Mouse (Mus musculus): ENCODE measurements around the gene Mtus2. TPM values are rescaled to one million over a fixed set of nuclear protein-coding genes. Genes with fewer than 3 reads are reported as not detected.

Mtus2 gene
- total and polyA plus RNA-seq, 3 experiments: 0.08 TPM; not detected in 2

DNA sequence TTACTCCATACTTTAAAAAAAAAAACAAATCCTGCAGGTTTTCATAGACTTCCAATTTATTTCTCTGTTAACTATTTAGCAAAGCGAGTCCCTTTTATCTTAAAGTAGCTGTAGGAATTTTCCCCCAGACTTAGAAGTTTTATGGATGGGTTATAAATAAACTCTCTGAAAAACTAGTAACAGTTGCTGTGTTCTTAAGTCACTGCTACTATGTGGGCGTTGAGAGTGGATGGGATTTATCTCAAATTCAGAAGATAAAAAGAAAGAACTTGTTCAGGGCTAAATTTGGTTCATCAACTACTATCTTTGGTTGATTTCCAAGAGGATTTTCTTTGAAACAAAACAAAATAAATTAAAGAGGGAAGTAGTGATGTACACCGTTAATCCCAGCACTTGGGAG, 197.6 kb downstream of the Mtus2 start:
- Histone ChIP-seq H3K9ac (ENCODE audit: control insufficient read depth, low read depth, low read length, poor library complexity, severe bottlenecking) (no peak overlapping the region), H3K79me2 (ENCODE audit: control insufficient read depth, insufficient read depth, low read length, poor library complexity) (no peaks in the 10 kb centered on the region), H3K9me3 (replicated peaks; ENCODE audit: insufficient read depth, low read length) (no peaks in the 10 kb centered on the region; the same call in 1 of the 2 replicates)

DNA sequence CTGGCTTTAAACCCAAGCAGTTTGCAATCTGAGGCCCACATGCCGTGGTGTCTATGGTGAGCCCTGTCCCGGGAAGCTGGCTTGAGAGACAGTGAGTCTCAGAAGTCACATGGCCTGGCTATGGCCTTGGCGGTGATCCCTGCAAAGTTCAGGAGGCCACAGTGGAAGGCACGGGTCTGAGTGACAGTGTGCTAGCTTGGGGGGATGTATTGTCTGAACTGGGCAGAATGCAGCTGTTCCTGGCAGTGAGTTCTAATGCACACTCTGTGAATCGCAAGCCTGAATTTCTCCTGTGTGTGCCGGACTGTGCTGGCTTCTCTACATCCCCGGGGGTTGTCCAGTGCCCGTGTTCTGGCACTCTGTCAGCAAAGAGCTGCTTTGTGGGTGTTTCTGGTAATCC, 202.2 kb downstream of the Mtus2 start:
- Histone ChIP-seq H3K4me3 (ENCODE audit: control insufficient read depth in 1 of 2, insufficient read depth in 1 of 2, low read depth in 2 of 2, low read length in 2 of 2) (no peak overlapping the region), H3K4me1 (ENCODE audit: control insufficient read depth in 1 of 2, insufficient read depth in 2 of 2, low read length in 2 of 2) (no peaks in the 10 kb centered on the region), H3K9me3 (replicated peaks; ENCODE audit: insufficient read depth, low read length) (no peaks in the 10 kb centered on the region), H3K36me3 (ENCODE audit: control insufficient read depth in 1 of 2, insufficient read depth in 2 of 2, low read length in 2 of 2) (no peaks in the 10 kb centered on the region), H3K27me3 (ENCODE audit: control insufficient read depth in 1 of 2, insufficient read depth in 2 of 2, low read length in 2 of 2) (no peaks in the 10 kb centered on the region), H3K79me2 (ENCODE audit: control insufficient read depth, insufficient read depth, low read length, poor library complexity) (no peaks in the 10 kb centered on the region), H3K9ac (ENCODE audit: control insufficient read depth, low read depth, low read length, poor library complexity, severe bottlenecking) (no peak overlapping the region), H3K27ac (ENCODE audit: control insufficient read depth, low read depth, low read length) (no peak overlapping the region)
- TF ChIP-seq USF2 (IDR thresholded peaks at IDR 0.05; ENCODE audit: borderline replicate concordance in 1 of 2, insufficient read depth in 1 of 2, low read depth in 1 of 2, low read length in 2 of 2) (no peak), SMC3 (IDR thresholded peaks at IDR 0.05; ENCODE audit: low read depth, low read length) (no peak), EP300 (IDR thresholded peaks at IDR 0.05; ENCODE audit: low read depth in 1 of 2, low read length in 2 of 2) (no peak), POLR2A (IDR thresholded peaks at IDR 0.05; ENCODE audit: control insufficient read depth in 1 of 2, insufficient read depth in 1 of 2, low read depth in 1 of 2, low read length in 2 of 2, poor library complexity in 1 of 2) (no peak), GATA1 (IDR thresholded peaks at IDR 0.05; ENCODE audit: low read depth, low read length) (no peak), MAX (IDR thresholded peaks at IDR 0.05; ENCODE audit: low read length) (no peak)
- no peak for DNase-seq (ENCODE audit: low read depth, low spot score)

More for the DNA sequence above, 197.6 kb downstream of the Mtus2 start:
- H3K4me3 ChIP-seq (ENCODE audit: control insufficient read depth in 1 of 2, insufficient read depth in 1 of 2, low read depth in 2 of 2, low read length in 2 of 2): no peak overlapping the region
- H3K36me3 ChIP-seq (ENCODE audit: control insufficient read depth in 1 of 2, insufficient read depth in 2 of 2, low read length in 2 of 2): no peaks in the 10 kb centered on the region
- no peaks in the 10 kb centered on the region for H3K4me1 ChIP-seq (ENCODE audit: control insufficient read depth in 1 of 2, insufficient read depth in 2 of 2, low read length in 2 of 2)
- no peak overlapping the region for H3K27ac ChIP-seq (ENCODE audit: control insufficient read depth, low read depth, low read length)
- DNase-seq (ENCODE audit: low read depth, low spot score): no peak
- TF ChIP-seq CHD2 (IDR thresholded peaks at IDR 0.05; ENCODE audit: low read length): no peak
- no peak for TF ChIP-seq NELFE (IDR thresholded peaks at IDR 0.05; ENCODE audit: low read depth, low read length)
- TF ChIP-seq ELF1 (IDR thresholded peaks at IDR 0.05; ENCODE audit: low read depth, low read length): no peak
- no peak for TF ChIP-seq CHD1 (IDR thresholded peaks at IDR 0.05; ENCODE audit: low read depth, low read length)
- no peak for TF ChIP-seq HCFC1 (IDR thresholded peaks at IDR 0.05; ENCODE audit: low read depth, low read length)
- TF ChIP-seq CTCF (IDR thresholded peaks at IDR 0.05 in 2 of 3, conservative IDR thresholded peaks at IDR 0.05 in 1 of 3; ENCODE audit: control insufficient read depth in 1 of 3, insufficient read depth in 1 of 3, low read depth in 2 of 3, low read length in 3 of 3, poor library complexity in 1 of 3, severe bottlenecking in 1 of 3): no peak
- no peak for TF ChIP-seq ZKSCAN1 (IDR thresholded peaks at IDR 0.05; ENCODE audit: low read depth, low read length)
- TF ChIP-seq MAZ (IDR thresholded peaks at IDR 0.05; ENCODE audit: low read depth, low read length): no peak
- H3K27me3 ChIP-seq (ENCODE audit: control insufficient read depth in 1 of 2, insufficient read depth in 2 of 2, low read length in 2 of 2): no peaks in the 10 kb centered on the region

DNA sequence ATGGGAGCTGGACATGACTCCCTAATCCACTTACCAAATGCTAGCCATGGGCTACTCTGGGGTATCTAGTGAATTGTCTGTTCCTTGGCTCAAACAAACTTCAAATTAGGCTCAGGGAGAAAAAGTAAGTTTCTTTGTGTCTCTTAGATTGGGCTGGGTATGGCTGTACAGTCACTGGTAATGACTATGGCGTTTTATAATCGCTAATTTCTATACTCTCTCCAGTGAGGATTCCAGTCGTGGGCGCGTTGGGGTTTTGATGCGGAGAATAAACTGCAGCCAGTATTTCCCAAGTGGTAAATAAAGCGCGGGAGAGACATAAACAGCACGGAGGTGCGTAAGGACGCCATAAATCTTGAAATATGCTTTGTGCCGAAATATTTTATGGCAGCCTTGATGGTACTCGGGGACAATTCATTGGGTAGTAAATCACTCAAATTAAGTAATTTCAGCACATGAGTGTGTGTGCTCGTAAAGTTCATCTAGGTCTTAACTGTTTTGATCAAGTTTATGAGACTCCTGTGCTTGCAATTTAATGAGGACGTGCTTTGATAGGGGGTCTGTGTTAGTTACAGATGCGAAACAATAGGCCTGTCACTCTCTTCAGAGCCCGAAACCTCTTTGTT, 203.5 kb downstream of the Mtus2 start:
- Histone ChIP-seq H3K9me3 (replicated peaks; ENCODE audit: insufficient read depth, low read length) (no peaks in the 10 kb centered on the region), H3K4me3 (ENCODE audit: control insufficient read depth in 1 of 2, insufficient read depth in 1 of 2, low read depth in 2 of 2, low read length in 2 of 2) (no peak overlapping the region), H3K27ac (ENCODE audit: control insufficient read depth, low read depth, low read length) (no peak overlapping the region), H3K79me2 (ENCODE audit: control insufficient read depth, insufficient read depth, low read length, poor library complexity) (no peaks in the 10 kb centered on the region), H3K9ac (ENCODE audit: control insufficient read depth, low read depth, low read length, poor library complexity, severe bottlenecking) (no peak overlapping the region), H3K4me1 (ENCODE audit: control insufficient read depth in 1 of 2, insufficient read depth in 2 of 2, low read length in 2 of 2) (no peaks in the 10 kb centered on the region), H3K27me3 (ENCODE audit: control insufficient read depth in 1 of 2, insufficient read depth in 2 of 2, low read length in 2 of 2) (no peaks in the 10 kb centered on the region), H3K36me3 (ENCODE audit: control insufficient read depth in 1 of 2, insufficient read depth in 2 of 2, low read length in 2 of 2) (no peaks in the 10 kb centered on the region)
- TF ChIP-seq RAD21 (IDR thresholded peaks at IDR 0.05; ENCODE audit: low read depth, low read length) (no peak), ELF1 (IDR thresholded peaks at IDR 0.05; ENCODE audit: low read depth, low read length) (no peak), MXI1 (IDR thresholded peaks at IDR 0.05; ENCODE audit: low read depth, low read length) (no peak), ZMIZ1 (IDR thresholded peaks at IDR 0.05; ENCODE audit: low read depth, low read length) (no peak), E2F4 (IDR thresholded peaks at IDR 0.05; ENCODE audit: borderline replicate concordance, low read depth, low read length) (no peak), MEF2A (IDR thresholded peaks at IDR 0.05; ENCODE audit: extremely low read depth, insufficient replicate concordance, low read depth, low read length, poor library complexity, severe bottlenecking) (no peak), POLR2AphosphoS2 (IDR thresholded peaks at IDR 0.05; ENCODE audit: low read length) (no peak), HCFC1 (IDR thresholded peaks at IDR 0.05; ENCODE audit: low read depth, low read length) (no peak), TAL1 (IDR thresholded peaks at IDR 0.05; ENCODE audit: low read length) (no peak), ZKSCAN1 (IDR thresholded peaks at IDR 0.05; ENCODE audit: low read depth, low read length) (no peak), ZNF384 (IDR thresholded peaks at IDR 0.05; ENCODE audit: low read depth, low read length) (no peak), MAZ (IDR thresholded peaks at IDR 0.05; ENCODE audit: low read depth, low read length) (no peak), TBP (IDR thresholded peaks at IDR 0.05; ENCODE audit: low read depth, low read length) (no peak), MAFK (IDR thresholded peaks at IDR 0.05; ENCODE audit: borderline replicate concordance, low read depth, low read length) (no peak), GABPA (IDR thresholded peaks at IDR 0.05; ENCODE audit: low read depth, low read length) (no peak), CHD2 (IDR thresholded peaks at IDR 0.05; ENCODE audit: low read length) (no peak), CHD1 (IDR thresholded peaks at IDR 0.05; ENCODE audit: low read depth, low read length) (no peak)
- no peak for DNase-seq (ENCODE audit: low read depth, low spot score)
